Mouse (Mus musculus): ENCODE data around the gene Paxbp1. TPM values are rescaled to one million over a fixed set of nuclear protein-coding genes. Genes with fewer than 3 reads are reported as not detected.

The Paxbp1 gene
- polyA plus RNA-seq, 1 experiment from 2014 or later = 26.4 TPM

GRCm38 (mm10) chr16:91009942-91010529, 34.3 kb downstream of the Paxbp1 start:
- H3K36me3 ChIP-seq (ENCODE audit: insufficient read depth, low read length) = peaks cover 9% of the 10 kb centered on the region; the same call in 1 of the 2 replicates
- H3K4me3 ChIP-seq (replicated peaks; ENCODE audit: low read depth, low read length) = peak overlapping the region; percentile 75
- peak overlapping the region; percentile 86 for H3K4me2 ChIP-seq (ENCODE audit: low read length)
- DNase-seq (ENCODE audit: low spot score) = peak; percentile 14
- H3K27ac ChIP-seq = peak overlapping the region; percentile 93
- H3K27me3 ChIP-seq (ENCODE audit: insufficient read depth, low read length) = no peaks in the 10 kb centered on the region
- H3K9ac ChIP-seq (ENCODE audit: low read depth, low read length) = peak overlapping the region; percentile 87
- no peaks in the 10 kb centered on the region for H3K9me3 ChIP-seq (replicated peaks; ENCODE audit: low read length)
- 2% methylated on average over 19 of the region's 19 CpGs for WGBS
- peaks cover 7% of the 10 kb centered on the region for H3K4me1 ChIP-seq (replicated peaks; ENCODE audit: insufficient read depth, low read length)
- no peak for ATAC-seq (replicated peaks; ENCODE audit: low FRiP score, low read depth)
- no peak for TF ChIP-seq CTCF (IDR thresholded peaks at IDR 0.05; ENCODE audit: low read depth)

- 71% methylated on average over 4 of the region's 4 CpGs for WGBS
- Histone ChIP-seq H3K36me3 (ENCODE audit: insufficient read depth, low read length) (no peaks in the 10 kb centered on the region), H3K27ac (no peak overlapping the region), H3K4me3 (replicated peaks; ENCODE audit: low read depth, low read length) (no peak overlapping the region), H3K4me2 (ENCODE audit: low read length) (no peak overlapping the region), H3K4me1 (replicated peaks; ENCODE audit: insufficient read depth, low read length) (peaks cover 5% of the 10 kb centered on the region), H3K9me3 (replicated peaks; ENCODE audit: low read length) (no peaks in the 10 kb centered on the region), H3K27me3 (ENCODE audit: insufficient read depth, low read length) (no peaks in the 10 kb centered on the region), H3K9ac (ENCODE audit: low read depth, low read length) (no peak overlapping the region)
- ATAC-seq (replicated peaks; ENCODE audit: low FRiP score, low read depth) = peak; percentile 59; the same call in 1 of the 2 replicates
- DNase-seq (ENCODE audit: low spot score) = peak; percentile 15
- no peak for TF ChIP-seq CTCF (IDR thresholded peaks at IDR 0.05; ENCODE audit: low read depth)
Observed at GRCm38 (mm10) chr16:91004915-91005538, 39.3 kb downstream of the Paxbp1 start.

- 89% methylated on average over 2 of the region's 2 CpGs for WGBS
- no peak overlapping the region for H3K4me2 ChIP-seq (ENCODE audit: low read length)
- no peak overlapping the region for H3K4me3 ChIP-seq (replicated peaks; ENCODE audit: low read depth, low read length)
- H3K9me3 ChIP-seq (replicated peaks; ENCODE audit: low read length) = no peaks in the 10 kb centered on the region
- TF ChIP-seq CTCF (IDR thresholded peaks at IDR 0.05; ENCODE audit: low read depth) = no peak
- no peak for DNase-seq (ENCODE audit: low spot score)
- H3K9ac ChIP-seq (ENCODE audit: low read depth, low read length) = no peak overlapping the region
- ATAC-seq (replicated peaks; ENCODE audit: low FRiP score, low read depth) = no peak
- no peaks in the 10 kb centered on the region for H3K36me3 ChIP-seq (ENCODE audit: insufficient read depth, low read length)
- H3K4me1 ChIP-seq (replicated peaks; ENCODE audit: insufficient read depth, low read length) = no peaks in the 10 kb centered on the region
- H3K27me3 ChIP-seq (ENCODE audit: insufficient read depth, low read length) = no peaks in the 10 kb centered on the region
- H3K27ac ChIP-seq = no peak overlapping the region
Observed at GRCm38 (mm10) chr16:91001098-91001497, 43.2 kb downstream of the Paxbp1 start.

DNA sequence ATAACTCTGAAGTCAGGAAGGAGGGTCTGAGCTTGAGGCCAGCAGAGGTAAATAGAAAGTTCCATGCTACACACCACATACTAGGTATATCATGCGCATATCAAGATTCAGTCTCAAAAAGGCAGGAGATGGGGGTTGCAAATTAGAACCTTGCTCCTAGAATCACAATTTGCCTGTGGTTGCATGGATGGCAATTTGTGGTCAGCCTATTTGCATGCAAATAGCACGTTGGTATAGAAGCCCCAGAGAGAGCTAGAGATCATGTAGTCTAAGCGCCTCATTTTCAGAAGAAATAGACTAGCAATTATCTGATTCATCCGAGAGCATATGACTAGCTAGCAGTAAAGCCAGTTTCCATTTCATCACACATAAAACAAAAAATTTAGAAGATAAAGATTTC, 44.5 kb downstream of the Paxbp1 start:
- Histone ChIP-seq H3K4me3 (replicated peaks; ENCODE audit: low read depth, low read length) (no peak overlapping the region), H3K9ac (ENCODE audit: low read depth, low read length) (no peak overlapping the region), H3K4me1 (replicated peaks; ENCODE audit: insufficient read depth, low read length) (0 out of 2 replicates have a peak, but pooled peaks cover 4% of the 10 kb centered on the region), H3K36me3 (ENCODE audit: insufficient read depth, low read length) (no peaks in the 10 kb centered on the region), H3K9me3 (replicated peaks; ENCODE audit: low read length) (no peaks in the 10 kb centered on the region), H3K27me3 (ENCODE audit: insufficient read depth, low read length) (no peaks in the 10 kb centered on the region), H3K4me2 (ENCODE audit: low read length) (no peak overlapping the region), H3K27ac (no peak overlapping the region)
- DNase-seq (ENCODE audit: low spot score) (no peak), ATAC-seq (replicated peaks; ENCODE audit: low FRiP score, low read depth) (no peak)
- no peak for TF ChIP-seq CTCF (IDR thresholded peaks at IDR 0.05; ENCODE audit: low read depth)
- 78% methylated on average over 4 of the region's 4 CpGs for WGBS

- WGBS = 83% methylated on average over 3 of the region's 3 CpGs
- Histone ChIP-seq H3K27me3 (ENCODE audit: insufficient read depth, low read length) (no peaks in the 10 kb centered on the region), H3K9me3 (replicated peaks; ENCODE audit: low read length) (no peaks in the 10 kb centered on the region), H3K9ac (ENCODE audit: low read depth, low read length) (no peak overlapping the region), H3K4me1 (replicated peaks; ENCODE audit: insufficient read depth, low read length) (0 out of 2 replicates have a peak, but pooled peaks cover 4% of the 10 kb centered on the region), H3K27ac (no peak overlapping the region), H3K36me3 (ENCODE audit: insufficient read depth, low read length) (no peaks in the 10 kb centered on the region), H3K4me3 (replicated peaks; ENCODE audit: low read depth, low read length) (no peak overlapping the region), H3K4me2 (ENCODE audit: low read length) (no peak overlapping the region)
- DNase-seq (ENCODE audit: low spot score) (no peak), ATAC-seq (replicated peaks; ENCODE audit: low FRiP score, low read depth) (no peak)
- no peak for TF ChIP-seq CTCF (IDR thresholded peaks at IDR 0.05; ENCODE audit: low read depth)
Observed at GRCm38 (mm10) chr16:90997822-90998221, 46.5 kb downstream of the Paxbp1 start.

GRCm38 (mm10) chr16:90996327-90997243, 47.8 kb downstream of the Paxbp1 start:
- no peaks in the 10 kb centered on the region for H3K9me3 ChIP-seq (replicated peaks; ENCODE audit: low read length)
- H3K4me3 ChIP-seq (replicated peaks; ENCODE audit: low read depth, low read length) = no peak overlapping the region
- 0 out of 2 replicates have a peak, but pooled peaks cover 4% of the 10 kb centered on the region for H3K4me1 ChIP-seq (replicated peaks; ENCODE audit: insufficient read depth, low read length)
- no peak for TF ChIP-seq CTCF (IDR thresholded peaks at IDR 0.05; ENCODE audit: low read depth)
- WGBS = 69% methylated on average over 7 of the region's 7 CpGs
- no peak overlapping the region for H3K4me2 ChIP-seq (ENCODE audit: low read length)
- H3K36me3 ChIP-seq (ENCODE audit: insufficient read depth, low read length) = no peaks in the 10 kb centered on the region
- H3K27ac ChIP-seq = peak overlapping the region; percentile 61; the same call in 1 of the 2 replicates
- DNase-seq (ENCODE audit: low spot score) = no peak
- H3K27me3 ChIP-seq (ENCODE audit: insufficient read depth, low read length) = no peaks in the 10 kb centered on the region
- no peak for ATAC-seq (replicated peaks; ENCODE audit: low FRiP score, low read depth)
- no peak overlapping the region for H3K9ac ChIP-seq (ENCODE audit: low read depth, low read length)
